Mouse (Mus musculus): ENCODE measurements around the gene Cdh5. TPM values are rescaled to one million over a fixed set of nuclear protein-coding genes. Genes with fewer than 3 reads are reported as not detected.
"Not testable (repeated sequence)": the region's sequence is repeated elsewhere in the genome, so short reads cannot be mapped to it uniquely, and the experiment has no call there.

Gene Cdh5
- polyA plus RNA-seq, 1 experiment from 2014 or later, result 18.1 TPM

DNA sequence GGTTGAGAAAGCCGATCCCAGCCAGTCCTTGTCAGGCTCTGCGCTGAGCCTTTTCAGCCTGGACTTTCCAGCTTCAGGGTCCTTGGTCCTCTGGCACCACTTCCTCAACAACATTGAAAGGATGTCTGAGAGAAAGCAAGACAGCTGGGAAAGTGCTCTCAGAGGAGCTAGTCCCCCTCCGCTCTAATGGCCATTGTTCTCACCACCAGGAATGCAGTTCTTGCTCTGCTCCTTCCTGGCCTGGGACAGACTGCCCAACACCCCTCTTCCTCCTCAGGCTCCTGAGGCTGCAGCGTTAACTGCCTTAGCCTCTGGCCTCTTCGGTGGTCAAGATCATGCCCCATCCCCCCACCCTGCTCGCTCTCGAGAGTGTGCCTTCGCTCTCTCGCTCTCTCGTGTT lies 4.8 kb upstream of the Cdh5 start:
- Histone ChIP-seq H3K9ac (no peak overlapping the region), H3K4me1 (replicated peaks) (peaks cover 10% of the 10 kb centered on the region), H3K27ac (replicated peaks) (no peak overlapping the region), H3K36me3 (no peaks in the 10 kb centered on the region), H3K4me2 (no peak overlapping the region), H3K27me3 (no peaks in the 10 kb centered on the region), H3K4me3 (no peak overlapping the region), H3K9me3 (no peaks in the 10 kb centered on the region)
- 55% methylated on average over 10 of the region's 10 CpGs for WGBS
- no peak for ATAC-seq (ENCODE audit: low read depth)

DNA sequence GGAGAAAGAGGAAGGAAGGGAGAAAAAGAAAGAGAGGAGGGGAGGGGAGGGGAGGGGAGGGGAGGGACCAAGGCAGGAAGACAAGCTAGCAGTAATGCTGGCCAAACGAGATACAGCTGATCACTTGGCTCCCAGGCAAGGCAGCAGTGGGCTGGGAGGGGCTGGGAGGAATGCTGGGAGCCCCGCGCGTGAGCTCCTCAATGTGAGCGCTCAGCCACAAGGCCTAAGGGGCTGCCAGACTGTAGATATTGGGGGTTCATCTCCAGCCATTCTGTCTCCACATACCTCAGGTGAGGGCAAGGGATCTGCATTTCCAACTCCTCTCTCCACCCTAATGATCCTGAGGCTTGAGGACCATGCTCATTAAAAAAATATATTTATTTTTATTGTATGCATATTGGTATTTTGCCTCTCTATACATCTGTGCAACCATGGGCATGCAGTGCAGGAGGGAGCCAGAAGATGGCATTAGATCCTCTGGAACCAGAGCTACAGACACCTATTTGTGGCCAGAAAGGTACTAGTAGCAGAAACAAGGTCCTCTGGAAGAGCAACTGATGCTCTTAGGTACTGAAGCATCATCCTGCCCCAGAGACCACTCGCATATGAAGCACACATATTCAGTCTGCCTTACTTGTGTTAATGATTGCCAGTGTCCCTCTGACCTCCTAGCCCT lies 2.6 kb upstream of the Cdh5 start:
- H3K27ac ChIP-seq (replicated peaks), result no peak overlapping the region
- no peak for ATAC-seq (ENCODE audit: low read depth)
- no peak overlapping the region for H3K4me2 ChIP-seq
- H3K36me3 ChIP-seq, result no peaks in the 10 kb centered on the region
- WGBS, result 29% methylated on average over 6 of the region's 6 CpGs
- no peaks in the 10 kb centered on the region for H3K27me3 ChIP-seq
- no peaks in the 10 kb centered on the region for H3K9me3 ChIP-seq
- H3K4me3 ChIP-seq, result no peak overlapping the region
- H3K4me1 ChIP-seq (replicated peaks), result peaks cover 10% of the 10 kb centered on the region
- H3K9ac ChIP-seq, result no peak overlapping the region

DNA sequence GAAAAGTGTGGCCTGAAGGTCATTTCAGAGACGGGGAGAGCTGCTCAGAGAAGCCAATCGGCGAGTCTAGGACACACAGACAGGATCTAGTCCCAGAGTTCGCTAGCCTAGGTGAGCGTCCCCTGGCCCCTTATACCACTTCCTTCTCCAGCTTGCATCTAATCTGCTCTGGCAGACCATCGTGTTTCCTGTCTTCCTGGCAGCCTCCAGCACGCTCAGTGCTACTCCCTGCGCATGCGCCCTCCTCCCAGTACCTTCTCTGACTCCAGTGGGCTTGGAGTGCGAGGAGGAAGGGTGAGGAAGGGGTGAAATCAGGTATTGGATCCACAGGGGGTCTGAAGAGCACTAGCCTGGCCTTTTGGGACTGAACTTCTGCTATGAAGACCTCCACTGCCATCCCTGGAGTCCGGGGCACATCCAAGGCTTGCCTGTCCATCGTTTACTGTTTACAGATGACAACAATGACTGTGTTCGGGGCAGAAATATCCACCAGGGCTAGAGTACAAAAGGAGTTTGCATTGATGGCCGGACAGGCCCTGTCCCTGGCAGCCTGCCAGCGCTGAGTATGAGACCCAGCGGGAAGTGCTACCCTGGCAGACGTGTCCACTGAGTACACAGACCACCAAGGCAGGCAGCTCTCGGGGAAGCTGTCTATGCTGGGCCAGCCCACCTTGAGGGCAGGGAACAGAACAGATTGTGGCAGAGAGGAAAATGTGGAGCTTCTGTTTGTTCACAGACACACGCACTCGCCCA lies 1.9 kb upstream of the Cdh5 start:
- H3K4me1 ChIP-seq (replicated peaks), result peaks cover 10% of the 10 kb centered on the region
- 61% methylated on average over 20 of the region's 20 CpGs for WGBS
- H3K9ac ChIP-seq, result no peak overlapping the region
- ATAC-seq (ENCODE audit: low read depth), result peak; percentile 59; the same call in 1 of the 2 replicates
- no peak overlapping the region for H3K27ac ChIP-seq (replicated peaks)
- H3K4me2 ChIP-seq, result no peak overlapping the region
- no peaks in the 10 kb centered on the region for H3K9me3 ChIP-seq
- no peaks in the 10 kb centered on the region for H3K27me3 ChIP-seq
- no peaks in the 10 kb centered on the region for H3K36me3 ChIP-seq
- no peak overlapping the region for H3K4me3 ChIP-seq

DNA sequence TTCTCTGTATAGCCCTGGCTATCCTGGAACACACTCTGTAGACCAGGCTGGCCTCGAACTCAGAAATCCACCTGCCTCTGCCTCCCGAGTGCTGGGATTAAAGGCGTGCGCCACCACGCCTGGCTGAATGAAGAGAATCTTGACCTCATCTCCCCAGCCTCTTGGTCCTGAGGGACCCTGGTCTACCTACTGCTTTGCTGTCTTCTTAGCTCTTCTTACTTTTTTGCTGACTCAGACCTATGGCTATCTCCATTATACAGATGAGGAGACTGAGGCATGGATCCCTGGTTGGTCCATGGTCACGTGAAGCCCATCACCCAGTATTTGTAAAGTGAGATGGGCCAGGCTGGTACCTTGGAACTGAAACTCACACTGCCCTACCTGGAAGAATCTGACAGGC lies 701 bp upstream of the Cdh5 start:
- H3K9ac ChIP-seq; H3K36me3 ChIP-seq; ATAC-seq (ENCODE audit: low read depth); H3K9me3 ChIP-seq; H3K27me3 ChIP-seq; H3K27ac ChIP-seq (replicated peaks); H3K4me1 ChIP-seq (replicated peaks); H3K4me3 ChIP-seq; H3K4me2 ChIP-seq: not testable (repeated sequence)
- WGBS, result 97% methylated on average over 6 of the region's 6 CpGs

DNA sequence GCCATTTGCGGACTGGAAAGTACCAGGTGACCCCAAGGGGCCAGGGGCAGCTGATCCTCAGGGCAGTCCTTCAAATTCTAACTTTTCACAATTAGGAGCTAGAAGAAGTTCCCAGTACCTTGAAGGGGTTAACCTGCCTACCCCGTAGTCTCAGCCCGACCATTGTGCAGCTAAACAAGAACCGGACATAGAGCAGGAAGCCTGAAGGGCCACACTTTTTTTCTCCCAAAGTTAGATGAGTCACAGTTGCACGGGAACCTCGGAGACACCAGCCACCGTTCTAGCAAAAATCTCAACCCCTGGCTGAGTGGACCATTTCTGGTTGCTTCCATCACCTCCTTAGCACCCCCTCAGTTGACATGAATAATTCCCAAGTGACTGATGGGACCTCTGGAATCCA lies 2.0 kb downstream of the Cdh5 start:
- no peaks in the 10 kb centered on the region for H3K36me3 ChIP-seq
- no peak overlapping the region for H3K9ac ChIP-seq
- WGBS, result 81% methylated on average over 7 of the region's 7 CpGs
- peak overlapping the region; percentile 24 for H3K4me2 ChIP-seq
- peak overlapping the region; percentile 11 for H3K4me3 ChIP-seq
- ATAC-seq (ENCODE audit: low read depth), result no peak
- H3K27me3 ChIP-seq, result no peaks in the 10 kb centered on the region
- H3K27ac ChIP-seq (replicated peaks), result no peak overlapping the region
- H3K4me1 ChIP-seq (replicated peaks), result peaks cover 10% of the 10 kb centered on the region
- no peaks in the 10 kb centered on the region for H3K9me3 ChIP-seq

DNA sequence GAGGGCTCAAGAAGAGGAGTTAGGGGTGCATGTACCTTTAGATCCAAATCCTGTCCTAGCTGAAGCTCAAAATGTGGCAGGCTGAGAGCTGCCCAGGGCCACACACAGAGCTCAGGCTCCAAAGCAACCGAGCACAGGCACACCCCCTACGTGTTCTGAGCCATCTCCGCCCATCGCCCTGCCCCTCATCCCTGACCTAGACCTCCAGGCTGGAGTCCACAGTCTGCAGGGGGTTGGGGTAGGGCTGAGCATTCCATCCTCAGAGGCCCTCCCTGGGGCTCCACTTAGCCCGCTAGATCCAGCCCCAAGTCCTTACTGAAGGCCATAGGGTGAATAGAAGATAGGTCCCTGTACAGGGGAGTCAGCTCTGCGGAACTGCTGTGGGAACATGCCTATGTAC lies 4.3 kb downstream of the Cdh5 start:
- Histone ChIP-seq H3K27ac (replicated peaks) (no peak overlapping the region; the same call in 1 of the 2 replicates), H3K4me2 (no peak overlapping the region), H3K36me3 (no peaks in the 10 kb centered on the region), H3K9ac (no peak overlapping the region), H3K27me3 (no peaks in the 10 kb centered on the region), H3K4me1 (replicated peaks) (no peaks in the 10 kb centered on the region; the same call in 1 of the 2 replicates), H3K4me3 (no peak overlapping the region), H3K9me3 (no peaks in the 10 kb centered on the region)
- WGBS, result 58% methylated on average over 6 of the region's 6 CpGs
- no peak for ATAC-seq (ENCODE audit: low read depth)

DNA sequence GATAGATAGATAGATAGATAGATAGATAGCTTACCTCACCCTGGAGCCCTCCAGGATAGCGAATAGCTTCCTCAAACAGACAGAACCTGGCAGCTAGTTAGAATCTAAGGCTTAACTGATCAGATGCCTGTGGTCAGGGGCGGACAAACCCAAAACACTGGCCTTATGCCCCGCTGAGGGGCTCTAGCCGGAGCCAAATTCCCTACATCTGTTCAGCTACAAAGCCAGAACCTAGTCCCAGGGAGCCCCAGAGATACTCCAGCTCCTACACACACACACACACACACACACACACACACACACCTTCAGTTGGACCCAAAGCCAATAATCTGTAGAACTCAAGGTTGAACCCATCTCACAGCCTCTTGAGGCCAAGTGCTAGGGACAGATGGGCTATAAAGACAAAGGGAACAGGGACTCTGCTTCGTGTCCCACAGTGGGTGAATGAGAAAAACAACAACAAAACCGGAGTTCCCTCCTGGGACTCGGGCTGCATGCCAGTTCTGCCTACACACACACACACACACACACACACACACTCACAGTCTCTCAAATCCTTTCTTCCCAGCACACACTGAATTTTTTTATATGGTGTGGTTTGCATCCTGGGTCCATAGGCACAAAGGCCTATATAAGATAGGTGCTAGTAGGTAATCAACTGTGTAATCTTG lies 5.0 kb downstream of the Cdh5 start:
- 72% methylated on average over 7 of the region's 7 CpGs for WGBS
- Histone ChIP-seq H3K27me3 (no peaks in the 10 kb centered on the region), H3K9ac (no peak overlapping the region), H3K4me2 (no peak overlapping the region), H3K36me3 (no peaks in the 10 kb centered on the region), H3K4me3 (no peak overlapping the region), H3K4me1 (replicated peaks) (no peaks in the 10 kb centered on the region; the same call in 1 of the 2 replicates), H3K27ac (replicated peaks) (no peak overlapping the region; the same call in 1 of the 2 replicates), H3K9me3 (no peaks in the 10 kb centered on the region)
- ATAC-seq (ENCODE audit: low read depth), result no peak

DNA sequence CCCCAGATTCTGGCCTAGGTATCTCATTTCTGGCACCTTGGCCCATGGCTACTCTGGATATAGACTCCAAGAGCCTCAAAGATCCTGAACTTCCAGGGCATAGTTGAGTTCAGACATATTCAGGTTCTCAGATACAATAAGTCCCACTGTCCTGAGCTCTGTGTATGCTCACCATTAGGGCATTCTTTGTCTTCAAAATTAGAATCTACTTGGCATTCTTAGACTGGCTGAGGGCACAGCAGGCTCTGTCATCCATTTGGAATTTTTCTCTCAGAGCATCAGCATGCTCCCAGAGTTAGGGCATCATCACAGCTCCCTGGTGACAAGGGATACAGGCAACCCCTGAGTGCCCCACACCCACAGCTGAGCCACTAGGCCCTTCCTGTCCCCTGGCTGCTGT lies 5.7 kb downstream of the Cdh5 start:
- no peak for ATAC-seq (ENCODE audit: low read depth)
- Histone ChIP-seq H3K4me1 (replicated peaks) (no peaks in the 10 kb centered on the region; the same call in 1 of the 2 replicates), H3K4me2 (no peak overlapping the region), H3K27me3 (no peaks in the 10 kb centered on the region), H3K9me3 (no peaks in the 10 kb centered on the region), H3K36me3 (no peaks in the 10 kb centered on the region), H3K4me3 (no peak overlapping the region), H3K27ac (replicated peaks) (no peak overlapping the region), H3K9ac (no peak overlapping the region)

DNA sequence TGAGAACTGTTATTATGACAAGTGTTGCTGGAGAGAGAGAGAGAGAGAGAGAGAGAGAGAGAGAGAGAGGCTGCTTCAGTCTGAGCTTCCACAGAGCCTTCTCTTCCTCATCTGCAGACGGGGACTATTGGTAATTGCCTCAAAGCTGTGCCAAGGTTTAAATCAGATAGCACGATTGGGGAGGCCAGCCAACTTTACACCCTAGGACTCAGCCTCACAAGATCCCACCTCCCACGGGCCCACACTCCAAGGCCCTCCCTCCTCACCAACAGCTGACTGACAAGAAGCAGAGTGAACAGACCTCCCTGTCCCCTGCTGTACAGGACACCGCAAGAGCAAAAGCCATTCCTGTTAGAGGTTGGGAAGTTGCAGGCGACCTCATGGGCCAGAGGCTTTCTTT lies 6.6 kb downstream of the Cdh5 start:
- no peaks in the 10 kb centered on the region for H3K9me3 ChIP-seq
- H3K4me3 ChIP-seq, result no peak overlapping the region
- no peaks in the 10 kb centered on the region; the same call in 1 of the 2 replicates for H3K4me1 ChIP-seq (replicated peaks)
- H3K27ac ChIP-seq (replicated peaks), result no peak overlapping the region
- no peak for ATAC-seq (ENCODE audit: low read depth)
- H3K9ac ChIP-seq, result no peak overlapping the region
- H3K27me3 ChIP-seq, result no peaks in the 10 kb centered on the region
- no peaks in the 10 kb centered on the region for H3K36me3 ChIP-seq
- no peak overlapping the region for H3K4me2 ChIP-seq
- WGBS, result 66% methylated on average over 5 of the region's 5 CpGs

DNA sequence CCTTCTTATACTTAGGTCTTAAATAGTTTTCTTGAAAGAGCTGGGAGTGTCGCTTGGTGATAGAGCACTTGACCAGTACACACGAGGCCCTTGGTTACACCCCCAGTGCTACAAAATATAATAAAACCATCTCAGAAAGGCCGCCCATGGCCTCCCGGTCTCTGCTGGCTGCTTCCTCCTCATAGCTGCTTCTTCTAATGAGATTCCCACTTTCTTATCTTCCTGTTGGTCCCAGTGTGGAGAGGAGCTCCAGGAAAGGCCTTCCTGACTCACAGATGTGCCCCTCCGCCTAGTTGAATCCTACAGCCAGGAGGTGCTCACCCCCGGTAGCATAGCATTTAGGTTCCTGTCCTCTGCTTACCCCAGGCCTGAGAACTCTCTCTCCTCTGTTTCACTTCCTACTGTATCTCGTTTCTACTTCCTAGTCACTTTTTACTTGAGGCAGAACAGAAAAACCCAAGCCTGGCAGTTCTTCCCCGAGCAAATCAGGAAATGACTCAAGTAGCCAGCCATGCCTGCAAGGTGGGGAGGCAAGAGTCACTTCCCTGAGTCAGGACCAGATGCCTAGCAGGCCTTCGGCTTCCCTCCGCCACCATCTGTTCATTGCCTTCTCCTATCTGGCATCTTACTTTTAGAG lies 9.2 kb downstream of the Cdh5 start:
- no peak for ATAC-seq (ENCODE audit: low read depth)
- no peak overlapping the region for H3K27ac ChIP-seq (replicated peaks)
- 82% methylated on average over 10 of the region's 10 CpGs for WGBS

DNA sequence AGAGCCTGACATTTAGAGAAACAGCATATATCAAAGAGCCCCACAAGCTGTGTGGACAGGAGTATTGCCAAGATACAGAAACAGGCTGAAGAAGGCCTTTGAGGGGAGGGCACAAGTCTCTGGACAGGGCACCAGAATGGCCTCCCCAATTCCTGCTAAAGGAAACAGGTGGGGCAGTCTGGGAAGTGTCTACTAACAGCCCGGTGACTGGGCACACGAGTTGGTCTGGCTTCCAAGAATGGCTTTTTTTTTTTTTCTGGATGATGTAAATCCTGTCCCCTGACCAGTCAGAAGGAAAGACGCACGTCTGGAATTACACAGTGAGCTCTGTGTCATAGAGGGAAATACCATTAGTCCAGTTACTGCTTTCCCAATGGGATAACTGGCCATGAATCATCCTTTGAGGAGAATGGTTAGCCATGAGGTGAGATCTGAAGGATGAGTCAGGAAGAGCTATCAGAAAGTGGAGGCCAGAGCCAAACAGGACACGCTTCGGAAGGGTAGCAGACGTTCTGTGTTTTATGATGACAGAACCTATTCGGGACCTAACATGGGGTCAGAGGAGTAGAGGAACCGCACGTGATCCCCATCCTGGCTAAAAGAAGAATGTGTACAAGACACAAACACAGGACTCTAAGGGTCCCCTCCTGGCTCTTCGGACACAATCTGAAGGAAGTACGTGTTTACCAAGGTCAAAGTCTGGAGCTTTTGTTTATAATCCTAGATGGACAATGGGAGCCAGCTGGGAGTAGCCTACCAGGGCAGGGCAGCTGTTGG lies 20.4 kb downstream of the Cdh5 start:
- Histone ChIP-seq H3K36me3 (no peaks in the 10 kb centered on the region), H3K4me3 (no peak overlapping the region), H3K4me1 (replicated peaks) (no peaks in the 10 kb centered on the region), H3K27ac (replicated peaks) (no peak overlapping the region), H3K27me3 (no peaks in the 10 kb centered on the region), H3K9me3 (no peaks in the 10 kb centered on the region), H3K4me2 (no peak overlapping the region), H3K9ac (no peak overlapping the region)
- ATAC-seq (ENCODE audit: low read depth), result no peak
- WGBS, result 86% methylated on average over 12 of the region's 12 CpGs

More for the DNA sequence above, 9.2 kb downstream of the Cdh5 start:
- H3K9ac ChIP-seq, result no peak overlapping the region
- H3K4me1 ChIP-seq (replicated peaks), result no peaks in the 10 kb centered on the region; the same call in 1 of the 2 replicates
- H3K4me3 ChIP-seq, result no peak overlapping the region
- no peaks in the 10 kb centered on the region for H3K36me3 ChIP-seq
- H3K4me2 ChIP-seq, result no peak overlapping the region
- no peaks in the 10 kb centered on the region for H3K27me3 ChIP-seq
- H3K9me3 ChIP-seq, result no peaks in the 10 kb centered on the region
